Mouse (Mus musculus): ENCODE results near the gene Git2.

- TF ChIP-seq CTCF (conservative IDR thresholded peaks at IDR 0.05; ENCODE audit: low read length), result no peak
- TF ChIP-seq NANOG (IDR thresholded peaks at IDR 0.05; ENCODE audit: borderline replicate concordance, low read length), result no peak
Observed at GRCm38 (mm10) chr5:114793317-114793716, 18.0 kb upstream of the Git2 start.
